Comparison of ENCODE assay signal across 14 mouse cellular contexts in the genomic region with DNA sequence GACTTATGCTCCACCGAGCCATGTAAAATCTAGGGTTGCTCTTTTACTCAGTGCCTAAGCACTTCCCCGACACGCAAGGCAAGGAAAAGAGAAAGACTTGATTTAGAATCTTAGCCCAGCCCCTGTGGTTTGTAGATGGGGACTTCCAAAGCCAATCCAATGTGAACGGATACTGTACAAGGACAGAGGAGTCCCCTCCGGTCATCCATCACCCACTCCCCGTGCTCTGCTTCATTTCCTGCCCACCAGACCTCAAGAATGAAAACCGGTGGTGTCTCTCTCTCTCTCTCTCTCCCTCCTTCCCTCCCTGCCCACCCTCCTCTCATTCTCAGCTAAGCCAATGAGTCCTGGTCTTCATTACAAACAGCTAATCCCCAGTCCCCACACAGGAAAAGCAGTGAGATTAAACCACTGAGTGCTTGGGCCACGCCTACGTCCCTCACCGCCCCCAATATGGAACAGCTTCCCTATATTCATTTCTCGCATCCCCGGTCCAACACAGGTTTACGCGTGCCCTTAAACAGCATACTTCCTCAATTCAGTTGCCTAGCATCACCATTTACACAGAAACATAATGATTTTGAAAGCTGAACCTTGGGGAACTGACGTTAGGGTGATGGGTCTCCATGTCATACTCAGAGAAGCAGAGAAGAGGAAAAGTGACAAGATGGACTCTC.
DNase-seq lines count a peak whose midpoint lies in the region; ATAC-seq and TF ChIP-seq lines count a peak whose summit lies in the region.
"Had no signal": no experiment of that assay in that cellular context is flagged by ENCODE, and none has a peak within 500 bp of the region (broad histone marks: within the 10 kb centered on the region; RNA-seq: fewer than 3 reads in every experiment).

No protein-coding gene starts in this region.

- no peak for ATAC-seq in intestine, embryonic 14.5 days (replicated peaks; ENCODE audit: low FRiP score, low TSS enrichment, low read depth)
- ATAC-seq in intestine, embryonic 16.5 days = no peak
- ATAC-seq in embryonic facial prominence, embryonic 12.5 days (ENCODE audit: insufficient number of reproducible peaks, insufficient read depth, low FRiP score, low TSS enrichment) = no peak
- ATAC-seq in liver, postnatal 0 days = no peak
- ATAC-seq: intestine, postnatal 0 days; liver, embryonic 12.5 days; midbrain, embryonic 16.5 days had no signal

- no peak for TF ChIP-seq EP300 in liver, postnatal 0 days (IDR thresholded peaks at IDR 0.05; ENCODE audit: low read depth)

- peak overlapping the region; percentile 83; the same call in 1 of the 2 replicates for H3K27ac ChIP-seq in intestine, embryonic 14.5 days (ENCODE audit: low read depth)
- no peak overlapping the region for H3K27ac ChIP-seq in intestine, embryonic 16.5 days (ENCODE audit: low read length)
- H3K27ac ChIP-seq in embryonic facial prominence, embryonic 12.5 days = 0 out of 2 replicates have a peak overlapping the region, but pooled peaks have one; percentile 0
- peak overlapping the region; percentile 68; the same call in 1 of the 2 replicates for H3K27ac ChIP-seq in limb, embryonic 10.5 days
- no peak overlapping the region for H3K27ac ChIP-seq in liver, postnatal 0 days (ENCODE audit: low read depth)
- H3K27ac ChIP-seq: liver, embryonic 12.5 days; macrophage had no signal

- WGBS in intestine, embryonic 14.5 days = 79% methylated on average over 15 of the region's 15 CpGs
- WGBS in intestine, embryonic 16.5 days = 75% methylated on average over 15 of the region's 15 CpGs
- 82% methylated on average over 15 of the region's 15 CpGs for WGBS in embryonic facial prominence, embryonic 12.5 days
- WGBS in limb, embryonic 10.5 days = 81% methylated on average over 15 of the region's 15 CpGs
- 48% methylated on average over 15 of the region's 15 CpGs for WGBS in liver, postnatal 0 days (ENCODE audit: insufficient replicate concordance)

- H3K4me2 ChIP-seq in intestine, embryonic 14.5 days (ENCODE audit: low read length) = no peak overlapping the region
- no peak overlapping the region for H3K4me2 ChIP-seq in intestine, embryonic 16.5 days (ENCODE audit: low read depth, low read length)
- H3K4me2 ChIP-seq in embryonic facial prominence, embryonic 12.5 days (replicated peaks) = no peak overlapping the region
- no peak overlapping the region for H3K4me2 ChIP-seq in liver, postnatal 0 days (ENCODE audit: low read depth, low read length)
- H3K4me2 ChIP-seq: liver, embryonic 12.5 days had no signal

- DNase-seq in intestine, embryonic 14.5 days (ENCODE audit: low spot score) = no peak
- DNase-seq in A20 (ENCODE audit: low read depth, low spot score) = peak; percentile 45
- DNase-seq in limb, embryonic 10.5 days (ENCODE audit: low spot score) = no peak
- no peak for DNase-seq in adrenal gland, adult 2 months
- no peak for DNase-seq in liver, postnatal 0 days
- DNase-seq in spleen, postnatal 10 days (ENCODE audit: low spot score in 2 of 2) = no peak
- DNase-seq: cerebellum, adult 11-12 months had no signal

- H3K4me3 ChIP-seq in intestine, embryonic 14.5 days (ENCODE audit: low read depth, low read length) = no peak overlapping the region
- no peak overlapping the region for H3K4me3 ChIP-seq in intestine, embryonic 16.5 days (ENCODE audit: low read length)
- H3K4me3 ChIP-seq in embryonic facial prominence, embryonic 12.5 days = no peak overlapping the region
- H3K4me3 ChIP-seq in limb, embryonic 10.5 days = no peak overlapping the region
- H3K4me3 ChIP-seq in liver, postnatal 0 days (ENCODE audit: low read depth, low read length) = no peak overlapping the region
- H3K4me3 ChIP-seq: erythroblast, embryonic 14.5 days; liver, embryonic 12.5 days had no signal

- no peak overlapping the region for H3K9ac ChIP-seq in intestine, embryonic 14.5 days (ENCODE audit: low read length)
- H3K9ac ChIP-seq in intestine, embryonic 16.5 days (ENCODE audit: low read depth, low read length) = no peak overlapping the region
- no peak overlapping the region for H3K9ac ChIP-seq in embryonic facial prominence, embryonic 12.5 days
- no peak overlapping the region for H3K9ac ChIP-seq in liver, postnatal 0 days (replicated peaks)
- H3K9ac ChIP-seq: liver, embryonic 12.5 days had no signal

- peaks cover 14% of the 10 kb centered on the region; the same call in 1 of the 2 replicates for H3K4me1 ChIP-seq in intestine, embryonic 14.5 days (replicated peaks; ENCODE audit: control insufficient read depth, insufficient read depth, low read length)
- peaks cover 5% of the 10 kb centered on the region for H3K4me1 ChIP-seq in intestine, embryonic 16.5 days (ENCODE audit: control insufficient read depth, insufficient read depth, low read length)
- H3K4me1 ChIP-seq in embryonic facial prominence, embryonic 12.5 days = peaks cover 19% of the 10 kb centered on the region; the same call in 1 of the 2 replicates
- H3K4me1 ChIP-seq in limb, embryonic 10.5 days = peaks cover 34% of the 10 kb centered on the region
- H3K4me1 ChIP-seq in liver, postnatal 0 days (ENCODE audit: insufficient read depth) = no peaks in the 10 kb centered on the region
- H3K4me1 ChIP-seq: liver, embryonic 12.5 days had no signal

- no peaks in the 10 kb centered on the region for H3K36me3 ChIP-seq in intestine, embryonic 14.5 days (ENCODE audit: control insufficient read depth, insufficient read depth, low read length)
- H3K36me3 ChIP-seq in intestine, embryonic 16.5 days (ENCODE audit: control insufficient read depth, insufficient read depth, low read length) = no peaks in the 10 kb centered on the region
- no peaks in the 10 kb centered on the region for H3K36me3 ChIP-seq in embryonic facial prominence, embryonic 12.5 days
- H3K36me3 ChIP-seq in limb, embryonic 10.5 days = no peaks in the 10 kb centered on the region
- H3K36me3 ChIP-seq in liver, postnatal 0 days (replicated peaks; ENCODE audit: insufficient read depth, low read length) = no peaks in the 10 kb centered on the region
- H3K36me3 ChIP-seq: liver, embryonic 12.5 days had no signal

- no peaks in the 10 kb centered on the region for H3K9me3 ChIP-seq in intestine, embryonic 14.5 days (ENCODE audit: control insufficient read depth, low read length)
- no peaks in the 10 kb centered on the region for H3K9me3 ChIP-seq in intestine, embryonic 16.5 days (ENCODE audit: control insufficient read depth, low read length)
- H3K9me3 ChIP-seq in embryonic facial prominence, embryonic 12.5 days = no peaks in the 10 kb centered on the region
- H3K9me3 ChIP-seq in limb, embryonic 10.5 days (replicated peaks) = no peaks in the 10 kb centered on the region
- no peaks in the 10 kb centered on the region for H3K9me3 ChIP-seq in liver, postnatal 0 days (ENCODE audit: low read length)
- H3K9me3 ChIP-seq: liver, embryonic 12.5 days had no signal

- TF ChIP-seq CTCF in liver, postnatal 0 days (IDR thresholded peaks at IDR 0.05; ENCODE audit: low read depth) = no peak

- no peaks in the 10 kb centered on the region for H3K27me3 ChIP-seq in intestine, embryonic 14.5 days (replicated peaks; ENCODE audit: control insufficient read depth, insufficient read depth, low read length)
- no peaks in the 10 kb centered on the region for H3K27me3 ChIP-seq in intestine, embryonic 16.5 days (replicated peaks; ENCODE audit: control insufficient read depth, insufficient read depth, low read length)
- H3K27me3 ChIP-seq in embryonic facial prominence, embryonic 12.5 days = no peaks in the 10 kb centered on the region
- no peaks in the 10 kb centered on the region for H3K27me3 ChIP-seq in limb, embryonic 10.5 days (ENCODE audit: low read depth, poor library complexity, severe bottlenecking)
- H3K27me3 ChIP-seq in liver, postnatal 0 days (ENCODE audit: insufficient read depth, low read length) = no peaks in the 10 kb centered on the region
- H3K27me3 ChIP-seq: liver, embryonic 12.5 days had no signal

Comparison
In these comparisons a context has a peak if more than half of its experiments do, and no peak if none do; other contexts are left out.
1. H3K27ac ChIP-seq: peak in intestine, embryonic 14.5 days (single experiment), embryonic facial prominence, embryonic 12.5 days (single experiment) and limb, embryonic 10.5 days (single experiment); none in intestine, embryonic 16.5 days (single experiment) and liver, postnatal 0 days (single experiment).